Mouse (Mus musculus): ENCODE measurements around the gene Hist1h3d.
"Not testable (repeated sequence)": the region's sequence is repeated elsewhere in the genome, so short reads cannot be mapped to it uniquely, and the experiment has no call there.

The Hist1h3d gene

DNA sequence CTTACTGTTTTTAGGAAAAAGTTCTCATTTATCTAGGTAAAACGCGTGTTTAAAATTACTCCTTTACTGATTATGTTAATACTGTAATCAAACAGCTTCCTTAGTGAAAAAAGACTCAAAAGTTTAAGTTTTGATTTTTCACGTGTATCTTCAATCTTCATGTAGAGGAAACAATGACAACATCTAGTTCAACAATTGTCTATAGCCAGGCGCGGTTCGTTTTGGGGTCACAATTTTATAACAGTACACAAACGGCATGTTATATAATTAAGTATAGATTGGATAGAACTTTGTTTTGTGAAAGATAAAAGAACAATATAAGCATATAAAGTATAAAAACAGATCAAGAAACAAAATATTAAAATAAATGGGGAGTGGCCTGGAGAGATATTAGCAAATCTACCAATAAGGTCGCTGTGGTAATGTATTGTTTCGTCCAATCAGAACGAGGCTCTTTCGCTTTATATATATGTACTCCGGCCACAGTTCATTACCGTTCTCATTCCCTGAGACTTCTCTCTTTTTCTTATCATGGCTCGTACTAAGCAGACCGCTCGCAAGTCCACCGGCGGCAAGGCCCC is at the start of gene Hist1h3d:
Hist1h3d (plus strand) TSS at position 493 of the 581 bp plus-strand sequence.
- DNase-seq: peak in 1 of 2 experiments; percentile 66

DNA sequence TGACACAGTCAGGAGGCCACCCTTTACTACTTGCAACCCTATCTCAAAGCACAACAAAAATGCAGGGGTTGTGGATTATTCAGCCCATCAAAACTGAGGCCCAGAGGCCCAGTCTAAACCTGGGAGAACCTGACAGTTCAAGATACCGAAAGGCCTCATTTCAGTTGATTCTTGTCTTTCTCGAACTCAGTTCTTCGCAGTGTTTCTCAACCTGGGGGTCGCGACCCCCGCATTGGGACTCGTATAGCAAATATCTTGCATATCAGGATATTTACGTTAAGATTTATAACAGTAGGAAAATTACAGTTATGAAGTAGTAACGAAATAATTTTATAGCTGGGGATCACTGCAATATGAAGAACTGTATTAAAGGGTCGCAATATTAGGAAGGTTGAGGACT is 49.7 kb upstream of the Hist1h3d start:
- DNase-seq: peak; percentile 48 to 56

DNA sequence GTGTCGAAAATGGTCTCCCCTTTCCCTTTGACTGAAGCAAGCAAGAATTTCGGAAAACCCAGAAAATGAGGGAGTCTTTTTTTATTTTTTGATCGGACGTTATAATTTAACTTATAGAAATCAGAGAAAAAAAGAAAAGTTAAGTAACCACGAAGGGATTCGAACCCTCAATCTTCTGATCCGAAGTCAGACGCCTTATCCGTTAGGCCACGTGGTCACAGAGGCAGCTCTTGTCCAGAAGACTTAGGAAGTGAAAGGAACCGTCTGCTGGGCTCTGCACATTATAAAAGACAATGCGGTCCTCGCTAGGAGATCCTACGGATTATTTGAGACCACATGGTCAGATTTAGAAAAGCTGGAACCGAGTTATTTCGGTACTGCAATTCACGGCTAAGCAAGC is 49.3 kb upstream of the Hist1h3d start:
- DNase-seq: peak; percentile 92 to 93

DNA sequence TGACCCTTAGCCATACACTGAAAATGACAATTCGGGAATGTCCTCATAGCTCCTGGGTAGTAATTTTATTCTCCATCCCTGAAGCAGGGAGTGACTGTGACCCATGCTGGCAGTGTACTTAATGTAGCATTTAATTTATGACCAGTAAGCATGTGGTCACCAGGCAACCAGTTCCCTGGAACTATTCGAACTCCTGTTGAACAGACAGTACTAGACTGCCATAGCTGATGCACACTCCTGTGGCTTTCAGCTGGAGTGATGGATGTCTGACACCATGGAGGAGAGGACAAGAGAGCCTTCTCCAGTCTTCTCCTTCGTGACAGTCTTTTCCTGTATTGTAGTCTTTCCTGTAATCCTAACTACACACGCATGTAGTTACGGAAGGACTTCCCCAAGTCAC is 46.6 kb upstream of the Hist1h3d start:
- DNase-seq: no peak

DNA sequence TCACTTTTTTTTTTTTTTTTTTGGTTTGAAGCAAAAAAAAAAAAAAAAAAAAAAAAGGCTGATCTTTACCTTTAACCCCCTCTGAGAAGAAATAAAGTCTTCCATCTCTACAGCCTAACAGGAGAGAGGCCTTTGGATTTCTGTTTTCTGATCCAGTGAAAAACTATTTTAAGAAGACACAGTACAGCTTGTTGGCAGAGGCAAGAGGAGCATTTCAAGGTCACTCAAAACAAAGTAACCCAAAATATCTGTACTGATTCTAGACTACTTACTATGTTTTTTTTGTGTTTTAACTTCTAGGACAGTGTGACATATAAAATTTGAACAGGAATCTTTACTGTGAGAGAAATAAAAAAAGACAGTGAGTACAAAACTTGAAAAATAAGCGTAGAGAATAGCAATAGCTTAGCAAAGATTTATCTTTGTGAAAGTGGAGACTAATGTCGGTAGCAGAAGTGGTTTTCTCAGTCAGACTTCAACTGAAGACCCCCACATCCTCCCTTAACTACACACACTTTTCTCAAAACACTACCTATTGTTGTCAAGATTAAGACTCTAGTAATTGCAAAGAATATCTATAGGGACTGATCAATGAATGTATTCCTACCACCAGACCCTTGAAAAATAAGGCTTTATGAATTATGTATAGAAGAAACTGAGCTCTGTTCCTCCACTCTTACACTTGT is 45.9 kb upstream of the Hist1h3d start:
- no peak for DNase-seq

DNA sequence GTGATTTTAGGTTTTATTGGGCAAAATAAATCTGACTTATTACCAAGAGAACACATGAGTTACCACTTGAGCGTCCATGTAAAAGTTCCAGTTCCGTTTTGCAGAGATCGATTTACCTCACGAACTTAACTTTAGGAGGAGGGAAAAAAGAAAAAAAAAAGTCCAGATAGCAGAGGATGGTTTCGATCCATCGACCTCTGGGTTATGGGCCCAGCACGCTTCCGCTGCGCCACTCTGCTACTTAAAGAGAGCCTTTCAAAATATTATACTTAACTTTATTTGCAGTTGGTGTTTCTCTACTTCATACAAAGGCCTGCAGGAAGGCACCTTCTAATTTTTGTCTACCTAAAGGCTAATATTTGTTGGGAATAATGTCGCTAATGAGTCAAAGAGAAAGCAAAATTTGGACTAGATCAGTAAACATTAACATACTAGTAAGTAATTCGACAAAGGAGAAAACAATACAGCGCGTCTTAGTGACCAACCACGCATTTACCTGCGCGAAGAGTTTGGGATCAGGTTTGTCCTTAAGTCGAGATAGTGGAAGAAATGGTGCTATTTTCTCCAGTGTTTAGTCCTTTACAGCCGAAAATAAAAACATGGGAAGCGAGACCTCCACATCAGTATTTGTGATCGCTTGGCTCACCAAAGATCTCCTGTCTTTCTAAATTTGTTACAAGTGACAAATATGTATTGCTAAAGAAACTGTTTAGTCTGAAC is 45.2 kb upstream of the Hist1h3d start:
- peak; percentile 62 to 77 for DNase-seq

DNA sequence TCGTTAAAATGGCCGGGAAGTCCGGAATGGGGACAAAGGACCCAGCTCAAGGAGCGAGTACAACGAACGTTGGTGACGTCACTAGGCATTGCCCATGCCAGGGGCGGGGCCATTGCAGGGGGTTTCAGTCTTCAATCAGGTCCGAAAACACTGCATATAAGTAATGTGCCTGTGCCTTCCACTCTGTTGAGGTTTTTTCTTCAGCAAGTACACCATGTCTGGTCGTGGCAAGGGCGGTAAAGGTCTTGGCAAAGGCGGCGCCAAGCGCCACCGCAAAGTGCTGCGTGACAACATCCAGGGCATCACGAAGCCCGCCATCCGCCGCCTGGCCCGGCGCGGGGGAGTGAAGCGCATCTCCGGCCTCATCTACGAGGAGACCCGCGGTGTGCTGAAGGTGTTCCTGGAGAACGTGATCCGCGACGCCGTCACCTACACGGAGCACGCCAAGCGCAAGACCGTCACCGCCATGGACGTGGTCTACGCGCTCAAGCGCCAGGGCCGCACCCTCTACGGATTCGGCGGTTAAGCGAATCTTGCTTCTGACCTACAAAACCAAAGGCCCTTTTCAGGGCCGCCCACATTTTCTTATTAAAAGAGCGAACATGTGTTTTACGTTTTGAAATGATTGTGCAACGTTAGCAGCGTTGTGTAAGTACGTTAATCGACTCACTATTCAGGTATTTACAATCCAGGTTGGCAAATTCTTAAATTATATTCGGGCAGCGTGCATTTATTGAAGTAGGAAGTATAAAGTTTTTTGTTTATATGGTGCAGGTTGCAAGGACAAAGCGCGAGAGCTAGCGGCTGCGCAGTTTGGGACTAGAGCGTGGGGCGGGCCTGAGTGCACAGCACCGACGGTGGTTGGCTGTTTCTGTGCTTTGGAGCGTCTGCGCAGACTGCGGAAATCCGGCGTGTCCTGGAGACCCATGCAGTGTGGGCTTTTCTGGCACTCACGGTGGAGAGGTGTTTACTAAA is 44.4 kb upstream of the Hist1h3d start, which contains the start of gene Hist1h4h:
Hist1h4h (plus strand) TSS at position 150 of the 975 bp plus-strand sequence.
- peak; percentile 95 to 97 for DNase-seq

DNA sequence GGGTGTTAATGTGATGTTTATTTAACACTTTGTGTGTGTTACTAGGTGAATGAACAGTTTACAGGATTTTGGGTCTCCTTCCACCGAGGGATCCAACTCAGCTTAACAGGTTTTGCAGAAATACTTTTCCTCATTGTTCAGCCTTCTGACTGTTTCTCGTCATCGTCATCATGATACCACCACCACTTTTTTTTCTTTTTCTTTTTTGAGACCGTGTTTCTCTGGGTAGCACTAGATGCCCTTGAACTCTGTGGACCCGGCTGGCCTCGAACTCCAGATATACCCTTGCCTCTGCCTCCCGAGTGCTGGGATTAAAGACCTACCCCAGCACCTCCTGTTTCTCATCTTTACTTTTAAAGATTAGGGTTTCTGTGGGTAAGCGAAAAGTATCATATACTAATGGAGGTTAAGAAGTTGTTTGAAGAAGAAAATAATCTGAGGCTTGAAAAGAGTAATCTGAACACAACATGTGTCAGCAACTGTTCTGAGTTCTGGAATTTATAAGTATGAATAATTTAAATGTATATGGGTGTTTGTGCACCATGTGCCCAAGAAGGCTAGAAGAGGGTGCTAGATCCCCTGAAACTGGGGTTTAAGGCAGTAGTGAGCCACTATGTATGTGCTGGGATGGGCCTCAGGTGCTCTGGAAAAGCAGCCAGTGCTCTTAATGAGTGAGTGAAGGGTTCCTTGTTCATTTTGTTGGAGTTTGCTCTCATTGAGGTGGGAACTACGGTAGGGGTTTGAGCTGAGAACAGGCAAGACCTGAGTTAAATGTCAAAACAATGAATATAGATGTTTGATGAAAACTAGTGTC is 43.1 kb upstream of the Hist1h3d start:
- DNase-seq: no peak

DNA sequence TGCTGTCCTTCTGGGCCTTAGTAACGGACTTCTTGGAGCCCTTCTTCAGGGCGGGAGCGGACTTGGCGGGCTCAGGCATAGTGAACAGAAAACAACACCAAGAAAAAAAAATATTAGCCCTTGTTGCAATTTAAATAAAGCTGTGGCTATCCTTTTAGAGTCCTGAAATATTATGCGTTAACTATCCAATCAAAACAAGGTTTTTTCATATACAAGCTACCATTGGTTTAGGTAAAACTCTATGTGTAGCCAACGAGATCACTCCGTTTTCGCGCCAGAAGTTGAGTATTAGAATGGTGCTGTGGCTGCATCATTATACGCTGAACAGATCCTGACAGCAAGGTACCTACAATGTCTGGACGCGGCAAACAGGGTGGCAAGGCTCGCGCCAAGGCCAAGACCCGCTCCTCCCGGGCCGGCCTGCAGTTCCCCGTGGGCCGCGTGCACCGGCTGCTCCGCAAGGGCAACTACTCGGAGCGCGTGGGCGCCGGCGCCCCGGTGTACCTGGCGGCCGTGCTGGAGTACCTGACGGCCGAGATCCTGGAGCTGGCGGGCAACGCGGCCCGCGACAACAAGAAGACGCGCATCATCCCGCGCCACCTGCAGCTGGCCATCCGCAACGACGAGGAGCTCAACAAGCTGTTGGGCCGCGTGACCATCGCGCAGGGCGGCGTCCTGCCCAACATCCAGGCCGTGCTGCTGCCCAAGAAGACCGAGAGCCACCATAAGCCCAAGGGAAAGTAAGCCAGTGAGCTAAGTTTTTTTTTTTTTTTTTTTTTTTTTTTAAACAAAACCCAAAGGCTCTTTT is 41.8 kb upstream of the Hist1h3d start, which contains the start of gene Hist1h2af:
Hist1h2af (plus strand) TSS at position 347 of the 808 bp plus-strand sequence.
- peak; percentile 73 to 83 for DNase-seq

DNA sequence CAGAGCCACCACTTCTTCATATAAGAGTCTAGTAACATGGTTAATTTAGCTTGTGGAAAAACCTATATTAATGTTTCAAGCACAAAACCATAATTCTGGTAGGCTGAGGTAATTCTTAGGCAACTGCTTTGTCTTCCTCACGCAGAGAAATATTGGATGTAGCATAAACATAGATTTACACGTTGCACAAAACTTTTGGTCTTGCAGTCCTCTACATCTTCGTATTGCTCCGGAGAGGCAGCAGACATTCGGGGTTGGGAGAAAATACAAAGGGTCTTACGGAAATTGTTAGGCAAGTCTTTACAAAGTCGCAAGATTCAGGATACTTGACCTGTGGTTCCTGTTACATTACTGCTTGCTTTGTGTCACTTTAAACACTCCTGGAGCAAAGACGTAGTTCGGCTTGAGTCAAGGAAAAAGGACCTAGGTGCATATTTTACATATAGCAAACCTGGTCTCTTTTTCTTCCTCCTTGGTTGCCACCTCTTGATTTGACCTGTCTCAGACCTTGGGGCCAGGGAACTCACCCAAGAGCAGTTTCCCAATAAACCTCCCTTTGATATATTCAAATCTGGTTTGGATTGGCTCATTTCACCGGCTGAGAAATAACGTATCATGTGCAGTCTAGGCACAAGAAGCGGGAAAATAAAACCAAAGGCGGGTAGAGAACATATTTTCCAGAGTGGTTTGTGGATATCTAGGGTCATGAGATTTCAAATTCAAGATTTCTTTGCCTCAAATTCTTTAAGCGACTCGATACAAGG is 41.0 kb upstream of the Hist1h3d start:
- peak in 1 of 2 experiments; percentile 38 for DNase-seq

DNA sequence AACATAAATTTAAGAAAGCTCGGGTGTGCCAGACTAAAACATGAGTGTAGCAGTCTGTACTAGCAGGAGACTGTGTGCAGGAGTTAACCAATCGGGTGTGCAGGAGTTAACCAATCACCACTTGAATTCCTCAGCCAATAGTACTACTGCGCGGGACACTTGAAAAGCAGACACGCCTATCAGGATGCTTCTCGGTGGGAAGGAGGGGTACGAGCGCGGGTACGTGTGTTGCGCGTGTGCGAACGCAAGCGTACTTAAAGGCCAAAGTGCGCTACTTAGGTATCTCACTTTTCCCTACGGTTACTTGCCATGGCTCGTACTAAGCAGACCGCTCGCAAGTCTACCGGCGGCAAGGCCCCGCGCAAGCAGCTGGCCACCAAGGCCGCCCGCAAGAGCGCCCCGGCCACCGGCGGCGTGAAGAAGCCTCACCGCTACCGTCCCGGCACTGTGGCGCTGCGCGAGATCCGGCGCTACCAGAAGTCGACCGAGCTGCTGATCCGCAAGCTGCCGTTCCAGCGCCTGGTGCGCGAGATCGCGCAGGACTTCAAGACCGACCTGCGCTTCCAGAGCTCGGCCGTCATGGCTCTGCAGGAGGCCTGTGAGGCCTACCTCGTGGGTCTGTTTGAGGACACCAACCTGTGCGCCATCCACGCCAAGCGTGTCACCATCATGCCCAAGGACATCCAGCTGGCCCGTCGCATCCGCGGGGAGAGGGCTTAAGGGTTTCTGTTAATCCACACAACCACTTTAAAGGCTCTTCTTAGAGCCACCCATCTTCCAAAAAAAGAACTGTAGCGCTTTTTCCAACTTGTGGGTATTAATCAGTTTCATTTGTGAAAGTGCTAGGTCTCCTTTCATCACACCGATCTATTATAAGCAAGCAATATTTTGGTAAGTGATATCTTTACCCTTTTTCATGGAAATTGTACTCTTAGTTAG is 40.2 kb upstream of the Hist1h3d start, which contains the start of gene Hist1h3g:
Hist1h3g (plus strand) TSS at position 286 of the 939 bp plus-strand sequence.
- peak; percentile 90 to 91 for DNase-seq

DNA sequence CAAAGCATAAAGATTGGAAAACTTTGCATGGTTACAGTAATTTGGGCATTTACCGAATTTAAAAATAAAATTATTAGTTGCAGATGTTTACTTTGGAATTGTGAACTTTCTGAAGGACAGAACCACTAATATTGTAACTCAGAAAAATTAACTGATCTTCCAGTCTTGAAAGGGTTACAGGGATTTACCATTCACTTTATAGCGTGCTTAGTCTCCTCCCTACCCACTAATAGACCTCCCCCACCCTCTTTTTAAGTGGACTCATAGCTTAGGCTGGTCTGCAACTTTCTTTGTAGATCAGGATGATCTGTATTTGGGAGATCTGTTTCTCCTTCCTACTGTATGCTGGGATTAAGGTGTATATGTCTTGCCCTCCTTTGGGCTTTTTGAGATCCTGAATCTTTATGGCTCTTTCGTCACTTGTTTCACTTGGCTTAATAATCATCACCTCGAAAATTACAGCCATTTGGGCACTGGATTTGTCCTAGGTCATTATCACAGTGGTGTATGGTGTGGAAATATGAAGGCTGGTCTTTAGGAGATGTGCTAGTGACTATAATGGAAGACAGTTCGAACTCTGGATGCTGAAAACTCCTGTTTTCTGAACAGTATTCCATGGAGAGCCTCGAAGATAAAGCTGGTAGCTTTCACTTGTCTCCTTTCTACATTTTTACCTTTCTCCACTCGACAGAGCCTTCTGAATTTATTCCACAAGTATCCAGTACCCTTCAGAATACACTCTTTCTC is 39.3 kb upstream of the Hist1h3d start:
- DNase-seq: no peak

DNA sequence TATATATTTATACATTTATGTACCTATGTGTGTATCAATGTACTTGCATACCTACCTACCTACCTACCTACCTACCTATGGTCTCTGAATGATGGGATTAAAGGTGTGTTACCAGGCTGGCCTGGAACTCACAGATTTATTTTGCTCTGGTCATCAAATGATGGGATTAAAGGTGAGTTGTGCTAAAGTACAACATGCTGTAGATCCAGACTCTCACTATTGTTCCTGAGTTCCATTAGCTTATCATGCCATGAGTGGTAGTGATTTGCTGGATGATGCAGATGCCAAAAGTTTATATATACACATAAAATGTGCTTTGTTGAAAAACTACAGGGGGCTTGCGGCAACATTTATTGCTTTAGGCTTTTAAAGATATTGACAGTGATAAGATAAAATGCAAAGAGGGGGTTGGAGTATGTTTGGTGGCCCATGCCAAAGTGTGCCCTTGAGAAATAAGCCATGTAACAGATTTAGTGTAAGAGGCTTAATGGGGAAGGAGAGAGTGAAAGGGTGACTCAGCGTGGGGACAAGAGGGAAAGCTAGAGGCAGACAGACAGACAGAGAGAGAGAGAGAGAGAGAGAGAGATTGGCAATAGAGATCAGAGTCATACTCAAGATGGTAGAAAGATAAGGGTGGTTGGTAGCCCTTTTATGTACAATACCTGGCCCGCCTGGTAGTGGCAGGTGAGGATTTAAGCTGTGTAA is 38.4 kb upstream of the Hist1h3d start:
- DNase-seq: no peak

DNA sequence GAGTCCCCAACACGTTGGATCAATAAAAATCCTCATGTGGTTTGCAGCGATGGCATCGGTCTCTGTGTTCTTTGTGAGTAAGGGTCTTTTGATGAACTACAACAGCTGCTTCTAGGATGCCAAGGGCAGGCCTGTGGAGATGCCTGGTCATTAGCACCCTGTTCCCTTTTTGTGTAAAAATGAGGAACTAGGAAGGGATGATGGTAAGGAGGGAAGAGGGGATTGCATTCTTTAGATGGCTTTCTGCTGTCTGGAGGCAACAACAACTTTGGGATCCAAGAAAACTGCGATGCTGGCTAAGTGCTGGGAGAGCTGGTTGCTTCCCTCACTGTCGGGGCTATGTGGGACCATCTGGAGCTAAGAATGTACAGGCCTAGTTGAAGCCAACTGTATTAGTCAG is 37.3 kb upstream of the Hist1h3d start:
- DNase-seq: no peak

DNA sequence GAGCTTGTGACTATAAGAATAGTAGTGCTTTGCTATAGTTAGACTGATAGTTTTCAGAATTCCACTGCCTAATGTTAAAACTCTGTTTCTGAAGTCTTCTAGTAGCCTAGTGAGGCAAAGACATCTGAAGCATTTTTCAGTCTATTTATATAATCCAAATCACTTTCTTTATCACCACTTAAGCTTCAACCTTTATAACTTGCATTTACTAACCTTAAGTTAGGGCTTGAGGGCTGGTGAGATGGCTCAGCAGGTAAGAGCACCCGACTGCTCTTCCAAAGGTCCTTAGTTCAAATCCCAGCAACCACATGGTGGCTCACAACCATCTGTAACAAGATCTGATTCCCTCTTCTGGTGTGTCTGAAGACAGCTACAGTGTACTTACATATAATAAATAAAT is 35.7 kb upstream of the Hist1h3d start:
- DNase-seq: not testable (repeated sequence)

DNA sequence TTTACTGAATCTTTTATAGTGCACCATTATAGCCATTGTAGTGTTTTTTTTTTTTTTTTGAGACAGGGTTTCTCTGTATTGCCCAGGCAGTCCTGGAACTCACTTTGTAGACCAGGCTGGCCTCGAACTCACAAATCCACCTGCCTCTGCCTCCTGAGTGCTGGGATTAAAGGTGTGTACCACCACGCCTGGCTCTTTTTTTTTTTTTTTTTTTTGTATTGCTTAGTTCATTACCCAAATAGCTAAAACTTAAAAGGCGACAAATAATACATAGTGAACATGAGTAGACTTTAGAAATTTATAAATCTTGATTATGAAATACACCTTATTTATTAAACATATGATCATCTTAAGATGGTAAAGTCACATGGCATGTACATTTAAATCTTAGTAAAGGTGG is 34.1 kb upstream of the Hist1h3d start:
- DNase-seq: no peak

Measured in kidney, postnatal 4 days (tissue).